Mouse (Mus musculus) limb, embryonic 15.5 days (tissue): ENCODE data around the gene Ccpg1. TPM values are rescaled to one million over a fixed set of nuclear protein-coding genes. Genes with fewer than 3 reads are reported as not detected.

Experiments
- ATAC-seq: fragments of 200-750 bp; cut with Nextera tagmentation; 2 replicates; pipeline ENCODE4 v1.8.0; 2017; ENCODE audit warnings: low read depth, moderate TSS enrichment; ENCODE audit not compliant: insufficient number of reproducible peaks, low FRiP score, low TSS enrichment
- H3K27ac ChIP-seq: fragments of 300-500 bp; sonication (generic); 2 replicates; pipeline ENCODE4 v1.5.1; 2015; ENCODE audit warnings: moderate library complexity, mild to moderate bottlenecking, inconsistent platforms
- H3K27me3 ChIP-seq: fragments of 300-500 bp; sonication (generic); 2 replicates; pipeline ENCODE4 v1.6.1; 2015; ENCODE audit warnings: inconsistent platforms
- H3K36me3 ChIP-seq: fragments of 300-500 bp; sonication (generic); 2 replicates; pipeline ENCODE4 v1.6.1; 2015; ENCODE audit warnings: inconsistent platforms
- H3K4me1 ChIP-seq: fragments of 300-500 bp; sonication (generic); 2 replicates; pipeline ENCODE4 v1.6.1; 2015; ENCODE audit warnings: inconsistent platforms
- H3K4me2 ChIP-seq: fragments of 300-500 bp; sonication (generic); 2 replicates; pipeline ENCODE4 v1.6.1; 2015; ENCODE audit warnings: mild to moderate bottlenecking, inconsistent platforms
- H3K4me3 ChIP-seq: fragments of 300-500 bp; sonication (generic); 2 replicates; pipeline ENCODE4 v1.5.1; 2015; ENCODE audit warnings: mild to moderate bottlenecking, inconsistent platforms
- H3K9ac ChIP-seq: fragments of 300-500 bp; sonication (generic); 2 replicates; pipeline ENCODE4 v1.6.1; 2015; ENCODE audit warnings: inconsistent platforms
- H3K9me3 ChIP-seq: fragments of 300-500 bp; sonication (generic); 2 replicates; pipeline ENCODE4 v1.6.1; 2016; ENCODE audit warnings: inconsistent platforms
- WGBS: fragments of 180-500 bp; shearing (Covaris S2); methylation state at CpG from one replicate; pipeline ENCODE4 v1.1.7; 2015; 5-methylcytosine and 5-hydroxymethylcytosine counted together
- polyA plus RNA-seq: library from polyadenylated mRNA; unstranded; fragments of >200 nt; fragmentation: Nextera tagmentation; extraction: Ambion mirVana; gene quantifications from 2 replicates; pipeline ENCODE4 v1.2.1, GENCODE M21; 2015

Ccpg1 gene
- polyA plus RNA-seq, 1 experiment from 2014 or later: 33.1 TPM

DNA sequence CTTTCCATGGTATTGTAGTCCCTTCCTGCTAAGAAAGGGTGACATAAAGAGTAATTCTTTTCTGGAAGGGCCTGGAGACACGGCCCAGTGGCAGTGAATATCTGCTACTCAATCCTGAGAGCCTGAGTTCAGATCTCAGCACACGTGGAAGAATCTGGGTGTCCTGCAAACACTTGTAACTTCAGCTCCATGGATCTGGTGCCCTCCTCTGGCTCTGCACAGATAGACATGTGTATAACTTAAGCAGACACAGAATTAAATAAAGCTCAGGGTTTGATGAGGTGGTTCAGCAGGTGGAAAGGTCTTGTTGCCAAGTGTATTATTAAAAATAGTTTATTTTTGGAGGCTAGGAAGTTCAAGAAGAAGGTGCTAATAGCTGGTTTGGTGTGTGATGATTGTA is 15.3 kb downstream of the Ccpg1 start:
- H3K4me3 ChIP-seq: no peak overlapping the region
- 75% methylated on average over 2 of the region's 2 CpGs for WGBS
- H3K9ac ChIP-seq: no peak overlapping the region
- no peak overlapping the region for H3K27ac ChIP-seq
- H3K27me3 ChIP-seq: no peaks in the 10 kb centered on the region
- no peaks in the 10 kb centered on the region for H3K9me3 ChIP-seq
- peaks cover 15% of the 10 kb centered on the region for H3K36me3 ChIP-seq
- no peak overlapping the region for H3K4me2 ChIP-seq
- no peaks in the 10 kb centered on the region for H3K4me1 ChIP-seq
- ATAC-seq: no peak

DNA sequence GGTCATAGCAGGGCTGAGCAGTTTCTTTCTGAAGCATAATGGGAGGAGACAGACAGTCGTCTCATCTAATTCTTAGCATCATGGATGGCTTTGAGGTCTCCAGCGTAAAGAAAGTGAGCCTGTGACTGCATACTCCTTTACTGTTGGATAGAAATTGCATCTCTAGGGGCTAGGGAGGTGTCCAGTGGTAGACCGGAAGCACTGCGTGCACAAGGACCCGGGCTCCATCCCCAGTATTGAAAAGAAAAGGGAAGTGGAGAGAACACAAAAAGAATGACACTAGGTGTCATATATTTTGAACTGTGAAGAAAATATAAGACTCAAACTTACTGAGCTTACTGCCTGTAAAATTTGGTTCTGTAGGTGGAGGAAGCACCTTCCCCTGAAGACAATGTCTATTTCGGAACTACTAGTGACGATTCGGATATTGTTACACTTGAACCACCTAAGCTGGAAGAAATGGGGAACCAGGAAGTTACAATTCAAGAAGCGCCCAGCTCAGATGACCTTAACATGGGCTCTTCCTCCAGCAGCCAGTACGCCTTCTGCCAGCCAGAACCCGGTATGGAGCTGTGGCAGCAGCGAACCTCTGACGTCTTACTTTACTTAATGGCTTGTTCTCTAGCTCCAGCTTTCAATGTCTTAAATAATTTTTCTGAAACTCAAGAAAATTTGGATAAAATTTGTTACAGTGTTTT is 16.2 kb downstream of the Ccpg1 start:
- WGBS: 87% methylated on average over 13 of the region's 13 CpGs

DNA sequence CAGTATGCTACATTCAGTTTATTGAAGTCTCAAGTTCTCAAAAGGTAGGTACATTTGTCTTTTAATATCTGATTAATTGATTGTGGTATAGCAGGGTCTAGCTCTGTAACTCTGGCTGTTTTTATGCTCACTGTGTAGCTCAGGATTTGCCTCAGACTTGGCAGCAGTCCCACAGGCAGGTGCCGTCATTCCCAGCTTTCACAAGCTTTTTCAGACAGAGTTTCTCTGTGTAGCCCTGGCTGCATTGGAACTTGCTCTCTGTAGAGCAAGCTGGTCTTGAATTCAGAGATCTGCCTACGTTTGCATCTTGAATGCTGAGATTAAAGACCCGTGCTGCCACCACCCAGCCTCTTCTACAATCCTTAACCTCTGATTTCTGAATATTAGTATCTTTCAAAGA is 16.9 kb downstream of the Ccpg1 start:
- WGBS: 63% methylated on average over 3 of the region's 3 CpGs

More for the DNA sequence above, 16.2 kb downstream of the Ccpg1 start:
- no peak overlapping the region for H3K4me2 ChIP-seq
- H3K27me3 ChIP-seq: no peaks in the 10 kb centered on the region
- no peaks in the 10 kb centered on the region for H3K4me1 ChIP-seq
- no peak for ATAC-seq
- no peak overlapping the region for H3K4me3 ChIP-seq
- no peaks in the 10 kb centered on the region for H3K9me3 ChIP-seq
- peaks cover 23% of the 10 kb centered on the region for H3K36me3 ChIP-seq
- no peak overlapping the region for H3K9ac ChIP-seq
- H3K27ac ChIP-seq: no peak overlapping the region

DNA sequence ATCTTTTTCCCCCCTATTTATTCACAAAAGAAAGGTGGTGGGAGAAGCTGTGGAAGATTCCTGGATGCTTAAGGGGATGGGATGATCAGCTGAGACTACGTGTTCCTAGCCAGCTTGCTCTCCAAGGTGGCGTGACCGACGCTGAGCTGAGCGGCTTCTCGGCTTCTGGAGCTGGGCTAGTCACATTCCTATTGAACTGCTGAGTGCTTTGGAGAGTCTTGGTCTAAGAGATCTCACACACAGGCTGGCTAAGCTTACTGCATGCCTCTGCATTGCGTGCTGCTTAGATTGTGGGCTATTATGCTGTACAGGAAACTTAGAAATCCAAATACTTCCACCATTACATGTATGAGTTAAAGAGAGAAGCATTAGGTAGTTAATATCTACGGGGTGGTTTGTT is 18.8 kb downstream of the Ccpg1 start:
- Histone ChIP-seq H3K9me3 (no peaks in the 10 kb centered on the region), H3K9ac (no peak overlapping the region), H3K4me1 (no peaks in the 10 kb centered on the region), H3K36me3 (peaks cover 26% of the 10 kb centered on the region), H3K27ac (no peak overlapping the region), H3K27me3 (no peaks in the 10 kb centered on the region), H3K4me2 (no peak overlapping the region), H3K4me3 (no peak overlapping the region)
- 73% methylated on average over 8 of the region's 8 CpGs for WGBS
- no peak for ATAC-seq

More for the DNA sequence above, 16.9 kb downstream of the Ccpg1 start:
- Histone ChIP-seq H3K27me3 (no peaks in the 10 kb centered on the region), H3K9ac (no peak overlapping the region), H3K4me1 (no peaks in the 10 kb centered on the region), H3K27ac (no peak overlapping the region), H3K4me3 (no peak overlapping the region), H3K9me3 (no peaks in the 10 kb centered on the region), H3K4me2 (no peak overlapping the region), H3K36me3 (peaks cover 23% of the 10 kb centered on the region)
- no peak for ATAC-seq

DNA sequence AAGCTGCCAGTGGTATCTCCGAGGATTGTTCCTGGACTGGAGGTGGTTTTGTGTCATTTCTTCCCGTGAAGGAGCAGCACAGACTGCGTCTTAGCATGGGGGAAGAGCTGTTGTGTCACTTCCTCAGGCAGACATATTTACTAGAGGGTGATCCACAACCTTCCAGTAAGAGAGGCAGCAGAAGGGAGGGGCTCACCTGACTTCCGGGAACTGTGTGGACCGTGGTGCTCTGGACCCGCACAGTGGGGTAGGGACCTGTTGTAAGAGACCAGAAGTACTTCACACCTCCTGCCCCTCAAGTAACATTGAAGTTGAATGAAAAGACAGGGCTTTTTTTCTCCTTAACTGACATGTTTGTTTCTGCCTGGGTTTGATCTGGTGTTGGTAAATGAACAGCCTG is 19.9 kb downstream of the Ccpg1 start:
- no peak overlapping the region for H3K4me2 ChIP-seq
- WGBS: 87% methylated on average over 6 of the region's 6 CpGs
- no peak overlapping the region for H3K9ac ChIP-seq
- H3K36me3 ChIP-seq: peaks cover 33% of the 10 kb centered on the region
- H3K4me1 ChIP-seq: no peaks in the 10 kb centered on the region
- no peaks in the 10 kb centered on the region for H3K9me3 ChIP-seq
- H3K27ac ChIP-seq: no peak overlapping the region
- ATAC-seq: no peak
- H3K4me3 ChIP-seq: no peak overlapping the region
- no peaks in the 10 kb centered on the region for H3K27me3 ChIP-seq

DNA sequence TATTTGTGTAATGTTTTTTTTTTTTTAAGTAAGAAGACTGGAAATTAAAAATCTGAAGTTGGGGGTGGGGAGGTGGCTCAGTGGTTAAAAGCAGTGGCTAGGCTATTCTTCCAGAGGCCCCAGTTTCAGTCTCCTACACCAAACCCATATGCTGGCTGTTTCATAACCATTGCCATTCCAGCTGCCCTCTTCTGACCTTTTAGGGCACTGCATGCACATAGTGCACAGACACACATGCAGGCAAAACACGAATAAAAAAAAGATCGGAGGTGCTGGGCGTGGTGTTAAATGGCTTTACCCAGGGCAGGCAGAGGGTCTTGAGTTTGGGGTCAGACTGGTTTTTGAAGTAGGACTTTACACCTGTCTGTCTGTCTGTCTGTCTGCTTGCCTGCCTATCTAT is 20.9 kb downstream of the Ccpg1 start:
- 89% methylated on average over 3 of the region's 3 CpGs for WGBS
- Histone ChIP-seq H3K4me2 (no peak overlapping the region), H3K27me3 (no peaks in the 10 kb centered on the region), H3K36me3 (peaks cover 37% of the 10 kb centered on the region), H3K4me3 (no peak overlapping the region), H3K9ac (no peak overlapping the region), H3K27ac (no peak overlapping the region), H3K4me1 (no peaks in the 10 kb centered on the region), H3K9me3 (no peaks in the 10 kb centered on the region)
- ATAC-seq: no peak

DNA sequence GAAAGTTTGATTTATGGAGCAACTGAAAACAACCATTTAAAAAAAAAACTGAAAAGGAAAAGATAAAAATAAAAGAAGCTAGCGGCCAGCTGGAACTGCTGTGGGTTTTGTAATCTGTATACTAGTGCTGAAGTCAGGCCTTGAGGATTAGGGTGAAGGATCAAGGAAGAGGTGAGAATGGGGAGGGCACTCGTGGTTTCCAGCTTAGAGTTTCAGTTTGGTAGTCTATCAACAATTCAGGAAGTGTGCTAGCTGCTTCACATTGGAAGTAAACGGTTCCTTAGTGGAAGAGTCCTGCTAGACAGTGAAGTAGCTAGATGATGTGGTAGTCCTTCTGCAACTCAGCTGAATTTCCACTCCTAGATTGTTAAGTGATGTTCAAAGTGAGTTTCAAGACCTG is 23.2 kb downstream of the Ccpg1 start:
- Histone ChIP-seq H3K4me2 (no peak overlapping the region), H3K27ac (no peak overlapping the region), H3K4me3 (no peak overlapping the region), H3K27me3 (no peaks in the 10 kb centered on the region), H3K36me3 (peaks cover 45% of the 10 kb centered on the region), H3K9ac (no peak overlapping the region), H3K4me1 (no peaks in the 10 kb centered on the region), H3K9me3 (no peaks in the 10 kb centered on the region)
- ATAC-seq: no peak
- WGBS: 68% methylated on average over 3 of the region's 3 CpGs

DNA sequence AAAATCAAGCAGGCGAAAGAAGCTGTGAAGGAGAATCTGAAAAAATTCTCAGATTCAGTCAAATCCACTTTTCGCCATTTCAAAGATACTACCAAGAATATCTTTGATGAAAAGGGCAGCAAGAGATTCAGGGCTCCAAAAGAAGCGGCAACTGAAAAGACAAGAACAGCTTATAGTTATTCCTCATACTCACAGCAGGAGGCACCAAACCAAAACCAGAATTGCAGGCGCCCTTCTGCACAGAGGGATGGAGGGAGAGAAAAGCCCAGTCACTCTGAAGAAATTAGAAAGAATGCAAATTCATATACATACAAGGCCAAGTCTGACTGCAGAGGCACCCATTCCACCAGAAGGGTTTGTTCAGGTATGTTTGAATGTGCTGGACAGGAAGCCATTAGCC is 27.4 kb downstream of the Ccpg1 start:
- Histone ChIP-seq H3K4me1 (no peaks in the 10 kb centered on the region), H3K27ac (no peak overlapping the region), H3K4me2 (no peak overlapping the region), H3K36me3 (peaks cover 66% of the 10 kb centered on the region), H3K4me3 (no peak overlapping the region), H3K9ac (no peak overlapping the region), H3K9me3 (no peaks in the 10 kb centered on the region), H3K27me3 (no peaks in the 10 kb centered on the region)
- ATAC-seq: no peak
- whole genome bisulfite sequencing: 86% methylated on average over 4 of the region's 4 CpGs

DNA sequence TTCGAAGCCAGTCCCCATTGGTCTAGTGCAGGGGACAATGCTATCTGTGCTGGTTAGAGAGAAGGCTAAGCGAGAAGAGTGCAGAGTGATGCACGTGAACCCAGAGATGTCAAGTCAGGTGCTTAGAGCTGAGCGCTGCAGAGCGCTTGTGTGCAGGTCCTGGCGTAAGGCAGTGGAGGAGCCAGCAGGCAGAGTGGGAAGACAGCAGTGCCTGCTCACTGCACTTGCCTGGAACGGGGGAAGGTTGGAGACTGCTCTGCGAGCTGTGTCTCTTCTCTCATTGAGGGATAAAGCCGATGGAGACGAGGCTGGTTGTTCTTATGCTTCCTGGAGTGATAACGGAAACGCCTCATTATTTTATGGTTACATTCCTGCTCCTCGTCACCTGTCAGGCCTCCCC is 29.5 kb downstream of the Ccpg1 start:
- no peak overlapping the region for H3K9ac ChIP-seq
- no peaks in the 10 kb centered on the region for H3K27me3 ChIP-seq
- no peak overlapping the region for H3K4me2 ChIP-seq
- no peak overlapping the region for H3K27ac ChIP-seq
- H3K9me3 ChIP-seq: no peaks in the 10 kb centered on the region
- no peak for ATAC-seq
- peaks cover 80% of the 10 kb centered on the region for H3K36me3 ChIP-seq
- no peak overlapping the region for H3K4me3 ChIP-seq
- no peaks in the 10 kb centered on the region for H3K4me1 ChIP-seq
- WGBS: 71% methylated on average over 13 of the region's 13 CpGs

DNA sequence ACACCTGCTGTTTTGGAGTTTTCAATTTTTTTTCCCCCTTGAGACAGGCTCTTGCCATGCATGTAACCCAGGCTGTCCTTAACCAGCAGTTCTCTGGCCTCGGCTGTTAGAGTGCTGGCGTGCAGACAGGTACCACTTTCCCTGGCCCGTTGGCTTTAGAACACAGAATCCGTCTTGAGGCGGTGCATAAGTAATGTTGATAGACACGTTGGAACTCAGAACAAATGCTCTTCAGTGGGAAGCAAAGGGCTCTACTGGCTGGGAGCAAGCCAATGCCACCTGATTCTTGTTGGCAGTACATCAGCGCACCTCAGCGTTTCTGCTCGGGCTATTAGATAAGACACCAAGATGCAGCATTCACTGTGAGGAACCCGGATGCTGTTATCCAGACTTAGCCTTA is 34.6 kb downstream of the Ccpg1 start:
- WGBS: 94% methylated on average over 10 of the region's 10 CpGs
- ATAC-seq: no peak
- Histone ChIP-seq H3K27ac (no peak overlapping the region), H3K27me3 (no peaks in the 10 kb centered on the region), H3K36me3 (peaks cover 67% of the 10 kb centered on the region), H3K9ac (no peak overlapping the region), H3K4me2 (no peak overlapping the region), H3K4me3 (no peak overlapping the region), H3K9me3 (no peaks in the 10 kb centered on the region), H3K4me1 (no peaks in the 10 kb centered on the region)

DNA sequence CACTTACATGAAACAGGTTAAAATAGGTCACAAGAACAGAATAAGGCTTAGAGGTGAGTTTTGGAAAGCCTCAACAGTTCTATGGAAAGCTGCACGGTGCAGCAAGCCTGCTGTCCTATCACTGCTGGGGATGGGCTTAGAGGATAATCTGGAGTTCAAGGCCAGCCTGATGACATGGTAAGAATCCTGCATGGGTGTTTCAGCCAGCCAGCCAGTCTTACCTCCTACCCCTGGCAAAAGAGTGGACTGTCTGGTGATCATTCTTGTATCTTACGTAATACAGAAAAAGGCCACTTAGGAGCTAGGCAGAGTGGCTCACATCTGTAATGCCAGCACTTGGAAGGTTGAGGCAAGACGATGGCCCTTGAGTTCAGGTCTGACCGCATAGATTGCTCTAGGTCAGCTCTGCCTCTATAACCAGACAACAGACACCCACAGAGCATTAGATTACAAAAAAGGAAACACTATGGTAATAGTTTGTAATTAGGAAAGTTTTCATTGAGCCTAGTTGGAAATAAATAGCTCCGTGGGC is 35.4 kb downstream of the Ccpg1 start:
- 83% methylated on average over 5 of the region's 5 CpGs for WGBS
- Histone ChIP-seq H3K4me2 (no peak overlapping the region), H3K9me3 (no peaks in the 10 kb centered on the region), H3K27ac (no peak overlapping the region), H3K27me3 (no peaks in the 10 kb centered on the region), H3K4me3 (no peak overlapping the region), H3K9ac (no peak overlapping the region), H3K4me1 (no peaks in the 10 kb centered on the region; the same call in 1 of the 2 replicates), H3K36me3 (peaks cover 61% of the 10 kb centered on the region)
- ATAC-seq: no peak

DNA sequence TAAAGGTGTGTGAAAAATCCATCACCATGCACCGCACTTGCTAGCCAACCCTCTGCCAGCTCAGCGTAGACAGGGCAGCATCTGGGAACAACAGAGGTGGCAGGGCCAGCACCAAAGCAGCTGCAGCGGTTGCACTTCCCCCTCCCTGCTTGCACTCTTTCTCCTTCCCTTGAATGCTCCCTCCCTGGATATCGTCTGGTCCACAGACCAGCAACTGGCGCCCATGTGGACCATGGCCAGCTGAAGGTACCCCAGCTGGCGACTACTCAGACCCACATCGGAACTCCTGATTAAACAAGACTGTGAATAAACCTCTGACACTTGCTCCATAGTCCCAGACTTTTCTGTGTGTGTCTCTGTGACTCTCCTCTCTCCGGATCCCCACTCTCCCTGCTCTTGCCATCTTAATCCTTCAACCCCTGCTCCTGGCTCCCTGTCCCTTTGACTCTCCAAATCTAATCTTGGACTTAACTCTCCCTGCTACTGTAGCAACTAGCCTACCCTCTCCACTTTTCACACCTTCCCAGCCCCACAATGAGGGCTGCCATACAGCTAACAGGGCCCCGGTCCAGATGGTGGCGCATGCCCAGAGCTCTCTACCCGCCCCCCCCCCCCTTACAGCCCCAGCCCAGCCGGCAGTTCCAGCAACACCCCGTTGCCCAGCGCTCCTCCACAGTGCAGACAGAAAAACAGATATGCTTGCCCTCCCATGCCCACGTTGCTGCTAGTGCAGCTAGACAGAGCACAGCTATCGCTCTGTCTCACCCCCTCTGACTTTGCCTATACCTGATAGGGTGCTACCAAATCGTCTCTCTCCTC is 40.8 kb downstream of the Ccpg1 start:
- Histone ChIP-seq H3K4me2 (peak overlapping the region; percentile 32), H3K27me3 (no peaks in the 10 kb centered on the region), H3K36me3 (peaks cover 33% of the 10 kb centered on the region), H3K4me1 (peaks cover 7% of the 10 kb centered on the region; the same call in 1 of the 2 replicates), H3K9ac (no peak overlapping the region), H3K27ac (no peak overlapping the region; the same call in 1 of the 2 replicates), H3K9me3 (no peaks in the 10 kb centered on the region), H3K4me3 (0 out of 2 replicates have a peak overlapping the region, but pooled peaks have one; percentile 9)
- 25% methylated on average over 17 of the region's 17 CpGs for WGBS
- peak; percentile 32; the same call in 1 of the 2 replicates for ATAC-seq
